Mouse (Mus musculus) thymus, adult 2 months (tissue): ENCODE results near the gene Guca2b. TPM values are rescaled to one million over a fixed set of nuclear protein-coding genes. Genes with fewer than 3 reads are reported as not detected.
A peak's percentile ranks its signal among the peaks of the same experiment; 100 is the strongest.

ENCODE experiments used
- DNase-seq: peaks from one replicate; pipeline ENCODE4 v3.0.0; 2021
- H3K27ac ChIP-seq: fragments of 200-500 bp; 2 replicates; pipeline ENCODE4 v1.5.1; 2012; ENCODE audit warnings: low read length, control low read depth; ENCODE audit not compliant: control insufficient read depth, insufficient read depth
- H3K27me3 ChIP-seq: fragments of 200-500 bp; 2 replicates; pipeline ENCODE4 v1.6.1; 2012; ENCODE audit warnings: mild to moderate bottlenecking, low read length, moderate library complexity, mixed read lengths; ENCODE audit not compliant: control insufficient read depth, insufficient read depth
- H3K36me3 ChIP-seq: fragments of 200-500 bp; 2 replicates; pipeline ENCODE4 v1.6.1; 2012; ENCODE audit warnings: mild to moderate bottlenecking, low read length, moderate library complexity; ENCODE audit not compliant: control insufficient read depth, insufficient read depth
- H3K4me1 ChIP-seq: fragments of 200-500 bp; replicated peaks from 2 replicates; pipeline ENCODE4 v1.6.1; 2012; ENCODE audit warnings: low read length; ENCODE audit not compliant: control insufficient read depth, insufficient read depth
- H3K4me3 ChIP-seq: fragments of 200-500 bp; 2 replicates; pipeline ENCODE4 v1.5.1; 2012; ENCODE audit warnings: mild to moderate bottlenecking, low read length, control low read depth, moderate library complexity; ENCODE audit not compliant: control insufficient read depth, insufficient read depth
- CTCF ChIP-seq: fragments of 200-500 bp; IDR thresholded peaks from 2 replicates; pipeline ENCODE4 v1.5.1; 2012; ENCODE audit warnings: mild to moderate bottlenecking, control low read depth, low read length, moderate library complexity, borderline replicate concordance; ENCODE audit not compliant: control insufficient read depth, poor library complexity, insufficient read depth; ENCODE audit errors: extremely low read depth
- POLR2A ChIP-seq: fragments of 200-500 bp; IDR thresholded peaks from 2 replicates; pipeline ENCODE4 v1.6.1; 2012; ENCODE audit warnings: mild to moderate bottlenecking, low read length, control low read depth, moderate library complexity; ENCODE audit not compliant: control insufficient read depth, poor library complexity, insufficient read depth; ENCODE audit errors: extremely low read depth
- WGBS: fragments of 180-500 bp; shearing (Covaris S2); methylation state at CpG from one replicate; pipeline ENCODE4 v1.1.7; 2018; 5-methylcytosine and 5-hydroxymethylcytosine counted together
- polyA plus RNA-seq: library from polyadenylated mRNA; depleted of rRNA; stranded (reverse); fragments of >200 nt; gene quantifications from 2 replicates; pipeline ENCODE4 v1.2.3, GENCODE M21; 2012

Gene Guca2b
- polyA plus RNA-seq, 1 experiment, result 2.7 TPM

GRCm38 (mm10) chr4:119682596-119682995 is 23.8 kb upstream of the Guca2b start:
- no peak for TF ChIP-seq POLR2A
- TF ChIP-seq CTCF, result no peak
- H3K27ac ChIP-seq, result no peak overlapping the region
- peaks cover 6% of the 10 kb centered on the region for H3K4me1 ChIP-seq
- no peaks in the 10 kb centered on the region for H3K36me3 ChIP-seq
- DNase-seq, result no peak
- H3K27me3 ChIP-seq, result no peaks in the 10 kb centered on the region
- no peak overlapping the region for H3K4me3 ChIP-seq
- WGBS, result 79% methylated on average over 5 of the region's 5 CpGs

- no peak for TF ChIP-seq POLR2A
- TF ChIP-seq CTCF, result peak; percentile 52; the same call in 1 of the 2 replicates
- no peaks in the 10 kb centered on the region for H3K36me3 ChIP-seq
- 14% methylated on average over 5 of the region's 5 CpGs for WGBS
- peak; percentile 82 for DNase-seq
- H3K4me3 ChIP-seq, result no peak overlapping the region
- peaks cover 50% of the 10 kb centered on the region for H3K4me1 ChIP-seq
- peak overlapping the region; percentile 28; the same call in 1 of the 2 replicates for H3K27ac ChIP-seq
- H3K27me3 ChIP-seq, result no peaks in the 10 kb centered on the region
Measured at GRCm38 (mm10) chr4:119672685-119673084, 13.9 kb upstream of the Guca2b start.

- Histone ChIP-seq H3K4me1 (peaks cover 52% of the 10 kb centered on the region), H3K4me3 (no peak overlapping the region), H3K36me3 (no peaks in the 10 kb centered on the region), H3K27ac (no peak overlapping the region; the same call in 1 of the 2 replicates), H3K27me3 (no peaks in the 10 kb centered on the region)
- 97% methylated on average over 9 of the region's 9 CpGs for WGBS
- DNase-seq, result no peak
- TF ChIP-seq CTCF (no peak), POLR2A (no peak)
Measured at GRCm38 (mm10) chr4:119671164-119671563, 12.4 kb upstream of the Guca2b start.

DNA sequence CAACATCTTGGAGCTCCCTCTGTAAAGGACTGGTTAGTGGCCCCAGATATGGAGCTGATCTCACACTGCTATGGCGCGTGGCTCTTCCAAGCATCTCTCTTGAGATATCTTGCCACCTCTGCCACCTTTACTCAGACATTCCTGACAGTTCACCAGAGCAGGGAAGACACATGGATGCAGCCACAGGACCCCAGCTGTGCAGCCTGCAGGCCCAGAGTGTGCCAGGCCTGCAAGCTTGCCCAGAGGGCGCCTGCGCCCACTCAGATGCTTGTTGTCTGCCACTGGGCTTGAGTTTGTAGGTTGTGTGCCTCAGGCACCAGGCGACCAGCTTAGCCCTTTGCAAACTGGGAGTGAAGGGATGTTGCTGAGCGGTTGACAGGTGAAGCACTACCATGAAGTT is 12.0 kb upstream of the Guca2b start:
- Histone ChIP-seq H3K27me3 (no peaks in the 10 kb centered on the region), H3K36me3 (no peaks in the 10 kb centered on the region), H3K4me1 (peaks cover 52% of the 10 kb centered on the region), H3K27ac (no peak overlapping the region; the same call in 1 of the 2 replicates), H3K4me3 (no peak overlapping the region)
- no peak for DNase-seq
- 87% methylated on average over 6 of the region's 6 CpGs for WGBS
- TF ChIP-seq CTCF (no peak), POLR2A (no peak)

GRCm38 (mm10) chr4:119670210-119670555 is 11.4 kb upstream of the Guca2b start:
- peaks cover 52% of the 10 kb centered on the region for H3K4me1 ChIP-seq
- no peaks in the 10 kb centered on the region for H3K36me3 ChIP-seq
- no peak for DNase-seq
- H3K27ac ChIP-seq, result peak overlapping the region; percentile 96
- H3K27me3 ChIP-seq, result no peaks in the 10 kb centered on the region
- TF ChIP-seq CTCF, result no peak
- no peak for TF ChIP-seq POLR2A
- 66% methylated on average over 7 of the region's 7 CpGs for WGBS
- no peak overlapping the region for H3K4me3 ChIP-seq

- Histone ChIP-seq H3K4me3 (no peak overlapping the region), H3K27me3 (no peaks in the 10 kb centered on the region), H3K27ac (peak overlapping the region; percentile 96), H3K4me1 (peaks cover 52% of the 10 kb centered on the region), H3K36me3 (no peaks in the 10 kb centered on the region)
- TF ChIP-seq CTCF (no peak), POLR2A (no peak)
- peak; percentile 79 for DNase-seq
- WGBS, result 17% methylated on average over 10 of the region's 10 CpGs
Measured at GRCm38 (mm10) chr4:119669356-119670209, 10.8 kb upstream of the Guca2b start.

DNA sequence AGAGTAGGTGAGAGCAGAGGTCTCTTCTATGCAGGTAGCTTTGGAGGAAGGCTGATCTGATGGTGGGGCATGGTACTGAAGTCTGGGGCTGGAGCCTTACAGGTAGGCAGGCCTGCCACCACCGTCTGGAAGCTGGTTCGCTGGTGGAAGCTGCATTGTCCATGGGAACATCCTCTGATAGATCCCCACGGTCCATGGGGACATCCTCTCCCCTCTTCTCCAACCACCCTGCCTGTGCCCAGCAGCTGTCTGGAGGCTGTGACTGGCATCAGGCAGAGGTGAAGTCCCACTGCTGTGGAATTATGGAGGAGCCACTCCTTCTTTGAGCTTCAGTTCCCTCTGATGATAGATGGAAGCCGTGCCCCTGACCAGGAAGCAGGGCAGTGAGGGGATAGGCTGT is 9.8 kb upstream of the Guca2b start:
- no peaks in the 10 kb centered on the region for H3K27me3 ChIP-seq
- no peaks in the 10 kb centered on the region for H3K36me3 ChIP-seq
- no peak for DNase-seq
- no peak overlapping the region for H3K4me3 ChIP-seq
- H3K4me1 ChIP-seq, result peaks cover 49% of the 10 kb centered on the region
- WGBS, result 89% methylated on average over 4 of the region's 4 CpGs
- peak overlapping the region; percentile 96 for H3K27ac ChIP-seq
- TF ChIP-seq CTCF (no peak), POLR2A (no peak)
